Mouse (Mus musculus): Measurements from ENCODE around the gene Chpf2. TPM values are rescaled to one million over a fixed set of nuclear protein-coding genes. Genes with fewer than 3 reads are reported as not detected.

The Chpf2 gene
- polyA plus RNA-seq, 1 experiment = 25.7 TPM

GRCm38 (mm10) chr5:24620116-24620515, 33.6 kb downstream of the Chpf2 start:
- H3K27ac ChIP-seq (ENCODE audit: insufficient read depth, low read depth, low read length) = no peak overlapping the region
- WGBS = 72% methylated on average over 8 of the region's 8 CpGs
- no peak for TF ChIP-seq CTCF (IDR thresholded peaks at IDR 0.05; ENCODE audit: extremely low read depth, insufficient read length, insufficient replicate concordance, low read depth, low read length)
- TF ChIP-seq POLR2A (IDR thresholded peaks at IDR 0.05; ENCODE audit: low read depth, low read length) = no peak
- no peak overlapping the region for H3K4me3 ChIP-seq (ENCODE audit: low read depth, low read length)
- no peaks in the 10 kb centered on the region for H3K4me1 ChIP-seq (ENCODE audit: control insufficient read depth, insufficient read depth, insufficient read length, low read length)
- no peaks in the 10 kb centered on the region for H3K36me3 ChIP-seq (ENCODE audit: control insufficient read depth, insufficient read depth, low read length)
- no peaks in the 10 kb centered on the region for H3K27me3 ChIP-seq (ENCODE audit: control insufficient read depth, insufficient read depth, low read length)

- H3K27me3 ChIP-seq (ENCODE audit: control insufficient read depth, insufficient read depth, low read length) = no peaks in the 10 kb centered on the region
- WGBS = 84% methylated on average over 8 of the region's 8 CpGs
These were observed 34.1 kb downstream of the Chpf2 start for GRCm38 (mm10) chr5:24620626-24621025.

GRCm38 (mm10) chr5:24622386-24623040, 36.0 kb downstream of the Chpf2 start:
- no peaks in the 10 kb centered on the region for H3K36me3 ChIP-seq (ENCODE audit: control insufficient read depth, insufficient read depth, low read length)
- H3K4me3 ChIP-seq (ENCODE audit: low read depth, low read length) = no peak overlapping the region
- 88% methylated on average over 7 of the region's 7 CpGs for WGBS

More at GRCm38 (mm10) chr5:24620626-24621025, 34.1 kb downstream of the Chpf2 start:
- no peak overlapping the region for H3K4me3 ChIP-seq (ENCODE audit: low read depth, low read length)
- H3K36me3 ChIP-seq (ENCODE audit: control insufficient read depth, insufficient read depth, low read length) = no peaks in the 10 kb centered on the region
- no peak overlapping the region for H3K27ac ChIP-seq (ENCODE audit: insufficient read depth, low read depth, low read length)
- no peaks in the 10 kb centered on the region for H3K4me1 ChIP-seq (ENCODE audit: control insufficient read depth, insufficient read depth, insufficient read length, low read length)
- TF ChIP-seq POLR2A (IDR thresholded peaks at IDR 0.05; ENCODE audit: low read depth, low read length) = no peak
- no peak for TF ChIP-seq CTCF (IDR thresholded peaks at IDR 0.05; ENCODE audit: extremely low read depth, insufficient read length, insufficient replicate concordance, low read depth, low read length)

GRCm38 (mm10) chr5:24623041-24623985, 36.8 kb downstream of the Chpf2 start:
- peak overlapping the region; percentile 59 for H3K4me3 ChIP-seq (ENCODE audit: low read depth, low read length)

More at GRCm38 (mm10) chr5:24622386-24623040, 36.0 kb downstream of the Chpf2 start:
- TF ChIP-seq CTCF (IDR thresholded peaks at IDR 0.05; ENCODE audit: extremely low read depth, insufficient read length, insufficient replicate concordance, low read depth, low read length) (no peak), POLR2A (IDR thresholded peaks at IDR 0.05; ENCODE audit: low read depth, low read length) (no peak)
- no peaks in the 10 kb centered on the region for H3K27me3 ChIP-seq (ENCODE audit: control insufficient read depth, insufficient read depth, low read length)
- H3K4me1 ChIP-seq (ENCODE audit: control insufficient read depth, insufficient read depth, insufficient read length, low read length) = no peaks in the 10 kb centered on the region
- no peak overlapping the region for H3K27ac ChIP-seq (ENCODE audit: insufficient read depth, low read depth, low read length)

GRCm38 (mm10) chr5:24623986-24624821, 37.7 kb downstream of the Chpf2 start, which contains the start of gene Smarcd3:
Gene Smarcd3, minus strand, starts transcription at chr5:24624411.
- H3K36me3 ChIP-seq (ENCODE audit: control insufficient read depth, insufficient read depth, low read length) = no peaks in the 10 kb centered on the region
- TF ChIP-seq CTCF (IDR thresholded peaks at IDR 0.05; ENCODE audit: extremely low read depth, insufficient read length, insufficient replicate concordance, low read depth, low read length) (no peak), POLR2A (IDR thresholded peaks at IDR 0.05; ENCODE audit: low read depth, low read length) (no peak)
- H3K27me3 ChIP-seq (ENCODE audit: control insufficient read depth, insufficient read depth, low read length) = no peaks in the 10 kb centered on the region
- WGBS = 5% methylated on average over 37 of the region's 37 CpGs
- peak within 1 kb of the TSS; percentile 59 for H3K4me3 ChIP-seq (ENCODE audit: low read depth, low read length)
- no peaks in the 10 kb centered on the region for H3K4me1 ChIP-seq (ENCODE audit: control insufficient read depth, insufficient read depth, insufficient read length, low read length)
- H3K27ac ChIP-seq (ENCODE audit: insufficient read depth, low read depth, low read length) = no peak within 1 kb of the TSS

More at GRCm38 (mm10) chr5:24623041-24623985, 36.8 kb downstream of the Chpf2 start:
- H3K36me3 ChIP-seq (ENCODE audit: control insufficient read depth, insufficient read depth, low read length) = no peaks in the 10 kb centered on the region
- H3K27ac ChIP-seq (ENCODE audit: insufficient read depth, low read depth, low read length) = no peak overlapping the region
- H3K27me3 ChIP-seq (ENCODE audit: control insufficient read depth, insufficient read depth, low read length) = no peaks in the 10 kb centered on the region
- no peaks in the 10 kb centered on the region for H3K4me1 ChIP-seq (ENCODE audit: control insufficient read depth, insufficient read depth, insufficient read length, low read length)
- 23% methylated on average over 8 of the region's 8 CpGs for WGBS
- TF ChIP-seq CTCF (IDR thresholded peaks at IDR 0.05; ENCODE audit: extremely low read depth, insufficient read length, insufficient replicate concordance, low read depth, low read length) (no peak), POLR2A (IDR thresholded peaks at IDR 0.05; ENCODE audit: low read depth, low read length) (no peak)

GRCm38 (mm10) chr5:24624822-24625120, 38.2 kb downstream of the Chpf2 start:
- TF ChIP-seq CTCF (IDR thresholded peaks at IDR 0.05; ENCODE audit: extremely low read depth, insufficient read length, insufficient replicate concordance, low read depth, low read length) (no peak), POLR2A (IDR thresholded peaks at IDR 0.05; ENCODE audit: low read depth, low read length) (no peak)
- no peaks in the 10 kb centered on the region for H3K27me3 ChIP-seq (ENCODE audit: control insufficient read depth, insufficient read depth, low read length)
- H3K4me1 ChIP-seq (ENCODE audit: control insufficient read depth, insufficient read depth, insufficient read length, low read length) = no peaks in the 10 kb centered on the region
- WGBS = 56% methylated on average over 4 of the region's 4 CpGs
- no peak overlapping the region for H3K4me3 ChIP-seq (ENCODE audit: low read depth, low read length)
- no peaks in the 10 kb centered on the region for H3K36me3 ChIP-seq (ENCODE audit: control insufficient read depth, insufficient read depth, low read length)
- H3K27ac ChIP-seq (ENCODE audit: insufficient read depth, low read depth, low read length) = no peak overlapping the region
